Mouse (Mus musculus): ENCODE measurements around the gene Hnrnpul1. TPM values are rescaled to one million over a fixed set of nuclear protein-coding genes. Genes with fewer than 3 reads are reported as not detected.
A peak's percentile ranks its signal among the peaks of the same experiment; 100 is the strongest.

The Hnrnpul1 gene
- polyA plus RNA-seq, 1 experiment from 2014 or later = 70.0 TPM

DNA sequence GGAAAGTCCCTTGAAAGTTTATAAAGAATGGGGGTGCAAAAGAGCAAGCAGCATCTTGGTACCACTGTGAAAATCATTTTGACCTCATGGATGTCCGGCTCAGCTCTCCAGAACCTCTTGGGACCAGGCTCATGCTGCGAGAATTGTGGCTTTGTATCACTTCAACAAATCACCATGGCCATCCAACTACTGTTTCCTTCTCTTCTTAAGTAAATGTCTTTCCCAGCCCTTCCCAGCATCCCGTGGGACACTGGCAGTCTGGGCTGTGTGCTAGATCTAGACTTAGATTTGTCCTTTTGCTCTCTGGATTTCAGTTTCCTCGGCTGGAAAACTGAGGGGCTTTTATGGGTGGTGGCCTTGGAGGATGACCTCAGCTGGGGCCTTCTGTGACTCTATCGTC lies 13.7 kb upstream of the Hnrnpul1 start:
- H3K4me3 ChIP-seq = no peak overlapping the region
- H3K4me1 ChIP-seq = no peaks in the 10 kb centered on the region
- no peaks in the 10 kb centered on the region for H3K9me3 ChIP-seq
- no peak overlapping the region for H3K27ac ChIP-seq (replicated peaks)
- H3K36me3 ChIP-seq = peaks cover 18% of the 10 kb centered on the region; the same call in 1 of the 2 replicates
- 90% methylated on average over 5 of the region's 5 CpGs for WGBS
- ATAC-seq (ENCODE audit: low FRiP score, low read depth) = no peak
- H3K9ac ChIP-seq (replicated peaks) = no peak overlapping the region
- no peak overlapping the region for H3K4me2 ChIP-seq (replicated peaks)
- H3K27me3 ChIP-seq = no peaks in the 10 kb centered on the region

DNA sequence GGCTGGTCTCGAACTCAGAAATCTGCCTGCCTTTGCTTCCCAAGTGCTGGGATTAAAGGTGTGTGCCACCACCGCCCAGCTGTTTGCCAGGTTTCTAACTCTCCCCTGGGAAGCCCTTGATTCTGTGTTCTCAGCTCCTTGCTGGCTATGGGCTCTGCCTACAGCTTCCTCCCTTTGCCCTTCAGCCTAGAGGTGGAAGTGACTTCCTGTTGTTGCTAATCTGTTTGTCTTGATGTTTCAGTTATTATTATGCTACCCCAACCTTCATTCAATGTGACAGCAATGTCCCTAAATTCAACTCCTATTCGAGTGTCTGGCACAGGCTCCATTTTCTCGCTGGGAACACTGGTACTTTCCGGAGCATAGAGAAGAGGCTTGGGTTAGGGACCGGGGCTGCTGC lies 11.6 kb upstream of the Hnrnpul1 start:
- Histone ChIP-seq H3K27me3 (no peaks in the 10 kb centered on the region), H3K9ac (replicated peaks) (no peak overlapping the region), H3K4me3 (no peak overlapping the region), H3K4me1 (no peaks in the 10 kb centered on the region), H3K36me3 (peaks cover 7% of the 10 kb centered on the region; the same call in 1 of the 2 replicates), H3K4me2 (replicated peaks) (no peak overlapping the region), H3K27ac (replicated peaks) (no peak overlapping the region), H3K9me3 (no peaks in the 10 kb centered on the region)
- WGBS = 92% methylated on average over 6 of the region's 6 CpGs
- ATAC-seq (ENCODE audit: low FRiP score, low read depth) = no peak

GRCm38 (mm10) chr7:25764221-25764620 lies 9.7 kb upstream of the Hnrnpul1 start:
- Histone ChIP-seq H3K4me3 (no peak overlapping the region), H3K4me2 (replicated peaks) (no peak overlapping the region), H3K36me3 (peaks cover 7% of the 10 kb centered on the region; the same call in 1 of the 2 replicates), H3K27me3 (no peaks in the 10 kb centered on the region), H3K9me3 (no peaks in the 10 kb centered on the region), H3K9ac (replicated peaks) (no peak overlapping the region), H3K4me1 (no peaks in the 10 kb centered on the region), H3K27ac (replicated peaks) (no peak overlapping the region)
- 58% methylated on average over 5 of the region's 5 CpGs for WGBS
- no peak for ATAC-seq (ENCODE audit: low FRiP score, low read depth)

GRCm38 (mm10) chr7:25763678-25764077 lies 9.1 kb upstream of the Hnrnpul1 start:
- ATAC-seq (ENCODE audit: low FRiP score, low read depth) = no peak
- Histone ChIP-seq H3K27ac (replicated peaks) (no peak overlapping the region), H3K4me2 (replicated peaks) (no peak overlapping the region), H3K4me1 (no peaks in the 10 kb centered on the region), H3K9ac (replicated peaks) (no peak overlapping the region), H3K9me3 (no peaks in the 10 kb centered on the region), H3K36me3 (peaks cover 5% of the 10 kb centered on the region; the same call in 1 of the 2 replicates), H3K27me3 (no peaks in the 10 kb centered on the region), H3K4me3 (no peak overlapping the region)
- WGBS = 80% methylated on average over 11 of the region's 11 CpGs

DNA sequence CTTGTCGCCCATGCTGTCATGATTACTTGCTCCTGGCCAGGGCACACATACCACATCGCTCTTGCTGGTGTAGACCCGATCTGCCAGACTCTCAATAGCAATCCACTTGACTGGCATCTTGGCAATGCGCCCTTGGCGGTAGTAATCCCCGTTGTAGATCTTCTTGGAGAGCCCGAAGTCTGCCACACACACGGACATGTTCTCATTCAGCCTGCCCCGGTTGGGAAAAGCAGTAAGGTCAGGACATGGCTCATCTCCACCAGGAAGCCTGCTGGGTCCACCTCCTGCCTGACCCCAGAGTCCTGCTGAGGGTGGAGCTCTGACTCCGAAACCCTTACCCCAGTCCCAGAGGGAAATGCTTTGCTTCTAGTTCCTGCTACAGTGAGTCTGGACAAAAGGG lies 6.8 kb upstream of the Hnrnpul1 start:
- Histone ChIP-seq H3K4me3 (no peak overlapping the region), H3K4me1 (no peaks in the 10 kb centered on the region), H3K27ac (replicated peaks) (no peak overlapping the region), H3K27me3 (no peaks in the 10 kb centered on the region), H3K9me3 (no peaks in the 10 kb centered on the region), H3K36me3 (no peaks in the 10 kb centered on the region), H3K4me2 (replicated peaks) (no peak overlapping the region), H3K9ac (replicated peaks) (no peak overlapping the region)
- ATAC-seq (ENCODE audit: low FRiP score, low read depth) = no peak
- WGBS = 86% methylated on average over 10 of the region's 10 CpGs

DNA sequence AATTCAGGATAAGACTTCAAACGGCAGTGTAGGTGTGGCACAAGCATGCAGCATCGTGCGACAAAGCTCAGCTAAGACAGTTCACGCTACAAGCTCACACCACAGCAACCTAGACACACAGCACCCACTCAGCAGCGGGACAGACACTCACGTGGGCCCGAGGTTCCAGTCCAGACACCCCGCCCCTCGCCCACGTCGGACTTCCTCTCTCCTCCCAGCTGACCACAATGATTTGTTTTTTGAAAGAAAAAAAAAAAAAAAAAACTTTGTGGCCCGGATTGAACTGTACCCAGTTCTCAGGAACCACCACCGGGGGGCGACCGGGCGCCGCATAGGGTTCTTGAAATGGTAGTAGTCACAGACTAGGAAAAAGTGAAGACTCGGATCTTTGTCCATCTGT lies 1.5 kb upstream of the Hnrnpul1 start:
- Histone ChIP-seq H3K9me3 (no peaks in the 10 kb centered on the region), H3K27me3 (no peaks in the 10 kb centered on the region), H3K9ac (replicated peaks) (peak overlapping the region; percentile 48), H3K4me3 (peak overlapping the region; percentile 66), H3K4me1 (peaks cover 19% of the 10 kb centered on the region), H3K27ac (replicated peaks) (peak overlapping the region; percentile 98), H3K36me3 (peaks cover 9% of the 10 kb centered on the region; the same call in 1 of the 2 replicates), H3K4me2 (replicated peaks) (peak overlapping the region; percentile 86)
- peak; percentile 51 for ATAC-seq (ENCODE audit: low FRiP score, low read depth)
- WGBS = under 1% methylated on average over 18 of the region's 18 CpGs

DNA sequence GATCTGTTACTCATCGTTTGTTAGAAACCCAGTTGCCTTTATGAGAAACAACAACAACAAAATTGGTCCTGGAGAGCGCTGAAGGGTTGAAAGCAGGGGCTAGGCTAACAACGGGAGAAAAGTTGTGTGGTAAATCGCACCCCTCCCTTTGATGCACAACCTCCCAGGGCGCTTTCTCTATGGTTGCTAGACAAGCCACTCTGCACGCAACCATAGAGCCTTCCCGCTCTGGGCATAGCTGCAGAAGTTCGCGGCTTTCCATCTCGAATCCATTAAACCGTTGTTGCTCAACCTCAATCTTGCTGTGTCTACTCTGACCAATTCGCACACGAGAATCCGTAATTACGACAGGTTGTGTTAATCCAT lies 894 bp upstream of the Hnrnpul1 start:
- Histone ChIP-seq H3K9me3 (no peaks in the 10 kb centered on the region), H3K27me3 (no peaks in the 10 kb centered on the region), H3K4me3 (peak overlapping the region; percentile 66), H3K27ac (replicated peaks) (peak overlapping the region; percentile 98), H3K4me2 (replicated peaks) (peak overlapping the region; percentile 86), H3K9ac (replicated peaks) (peak overlapping the region; percentile 48), H3K36me3 (peaks cover 15% of the 10 kb centered on the region), H3K4me1 (peaks cover 19% of the 10 kb centered on the region)
- ATAC-seq (ENCODE audit: low FRiP score, low read depth) = peak; percentile 53
- WGBS = 0% methylated on average over 15 of the region's 15 CpGs

- ATAC-seq (ENCODE audit: low FRiP score, low read depth) = no peak
- WGBS = 0% methylated on average over 29 of the region's 30 CpGs
- H3K4me2 ChIP-seq (replicated peaks) = peak overlapping the region; percentile 86
Measured at GRCm38 (mm10) chr7:25754439-25754737, 169 bp downstream of the Hnrnpul1 start.

DNA sequence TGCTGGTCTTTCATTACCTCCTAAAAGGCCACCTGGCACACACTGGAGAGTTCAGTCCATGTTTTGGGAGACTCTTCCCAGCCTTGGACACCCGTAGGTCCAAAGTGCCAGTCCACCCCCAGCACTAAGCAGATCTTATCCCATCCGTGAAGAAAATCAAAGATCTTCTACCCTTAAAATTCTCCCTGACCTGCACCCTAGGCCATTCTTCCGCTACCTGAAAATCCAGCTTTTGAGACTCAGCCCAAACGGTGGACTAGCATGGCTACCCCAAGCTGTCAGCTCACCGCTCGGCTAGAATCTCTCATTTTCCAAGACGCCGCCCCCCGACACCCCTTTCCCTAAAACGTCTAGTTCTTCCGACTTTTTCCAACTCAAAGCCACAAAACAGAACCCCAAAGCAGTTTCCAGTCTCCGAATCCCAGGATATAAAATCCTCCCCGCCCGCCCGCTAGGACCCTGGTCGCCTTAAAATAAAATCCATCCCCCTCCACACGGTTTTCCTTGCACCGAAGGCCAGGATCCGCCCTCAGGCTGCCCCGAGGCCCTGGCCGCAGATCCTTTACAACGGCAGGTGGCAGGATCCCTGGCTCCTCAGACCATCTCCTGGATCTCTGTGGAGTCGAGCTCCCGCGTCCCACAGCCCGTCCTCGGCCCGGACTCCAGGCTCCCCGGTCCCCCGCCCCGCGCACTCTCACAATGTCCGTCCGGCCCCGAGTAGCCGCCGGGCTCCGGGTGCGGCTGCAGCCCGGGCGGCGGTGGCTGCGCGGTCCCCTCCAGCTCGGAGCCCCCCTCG lies 716 bp downstream of the Hnrnpul1 start:
- peak overlapping the region; percentile 66 for H3K4me3 ChIP-seq
- peak overlapping the region; percentile 98 for H3K27ac ChIP-seq (replicated peaks)
- peak; percentile 14 for ATAC-seq (ENCODE audit: low FRiP score, low read depth)
- peak overlapping the region; percentile 86 for H3K4me2 ChIP-seq (replicated peaks)
- H3K9ac ChIP-seq (replicated peaks) = peak overlapping the region; percentile 89
- 1% methylated on average over 46 of the region's 46 CpGs for WGBS
- peaks cover 29% of the 10 kb centered on the region for H3K36me3 ChIP-seq
- H3K9me3 ChIP-seq = no peaks in the 10 kb centered on the region
- H3K4me1 ChIP-seq = peaks cover 19% of the 10 kb centered on the region
- no peaks in the 10 kb centered on the region for H3K27me3 ChIP-seq

More at GRCm38 (mm10) chr7:25754439-25754737, 169 bp downstream of the Hnrnpul1 start:
- Histone ChIP-seq H3K27ac (replicated peaks) (peak overlapping the region; percentile 98), H3K4me1 (peaks cover 19% of the 10 kb centered on the region), H3K27me3 (no peaks in the 10 kb centered on the region), H3K36me3 (peaks cover 24% of the 10 kb centered on the region), H3K4me3 (peak overlapping the region; percentile 66), H3K9me3 (no peaks in the 10 kb centered on the region), H3K9ac (replicated peaks) (peak overlapping the region; percentile 89)

DNA sequence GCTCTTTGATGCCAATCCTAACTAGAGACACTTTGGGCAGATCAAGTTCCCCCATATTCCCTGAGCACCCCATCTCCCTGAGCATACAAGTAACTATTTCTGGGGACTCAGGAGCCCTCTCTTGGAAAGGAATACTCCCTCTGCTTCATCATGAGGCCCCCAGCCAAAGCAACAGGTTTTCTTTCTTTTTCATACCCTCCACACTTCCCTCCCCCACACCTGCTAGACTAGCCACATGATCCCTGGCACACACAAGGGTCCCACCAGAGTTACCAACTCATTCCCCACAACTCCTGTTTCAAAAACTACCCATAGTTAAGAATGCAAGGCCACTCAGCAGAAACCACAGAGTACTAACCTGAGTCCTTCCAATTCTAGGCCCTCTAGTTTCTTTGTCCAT lies 1.5 kb downstream of the Hnrnpul1 start:
- Histone ChIP-seq H3K9ac (replicated peaks) (peak overlapping the region; percentile 89), H3K27me3 (no peaks in the 10 kb centered on the region), H3K4me3 (peak overlapping the region; percentile 66), H3K4me1 (peaks cover 19% of the 10 kb centered on the region), H3K4me2 (replicated peaks) (peak overlapping the region; percentile 86), H3K9me3 (no peaks in the 10 kb centered on the region), H3K36me3 (peaks cover 37% of the 10 kb centered on the region), H3K27ac (replicated peaks) (no peak overlapping the region)
- ATAC-seq (ENCODE audit: low FRiP score, low read depth) = no peak

DNA sequence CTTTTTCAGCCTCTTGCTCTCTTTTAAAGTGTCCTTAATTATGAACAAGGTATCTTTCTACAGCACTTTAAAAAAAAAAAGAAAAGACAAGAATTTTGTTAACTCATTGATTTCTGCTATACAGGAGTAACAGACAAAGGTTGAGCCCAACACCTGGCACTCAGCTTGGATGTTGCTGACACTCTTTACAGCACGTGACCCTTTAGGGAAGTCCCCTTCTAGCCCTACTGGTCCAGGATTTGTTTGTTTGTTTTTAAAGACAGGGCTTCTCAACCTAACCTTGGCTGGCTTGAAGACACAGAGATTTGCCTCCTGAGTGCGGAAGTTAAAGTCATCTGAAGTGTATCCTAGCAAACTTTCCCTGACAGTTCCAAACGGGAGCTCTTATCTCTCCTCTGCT lies 7.7 kb downstream of the Hnrnpul1 start:
- Histone ChIP-seq H3K27me3 (no peaks in the 10 kb centered on the region), H3K27ac (replicated peaks) (no peak overlapping the region), H3K9ac (replicated peaks) (no peak overlapping the region), H3K9me3 (no peaks in the 10 kb centered on the region), H3K4me1 (peaks cover 3% of the 10 kb centered on the region), H3K36me3 (peaks cover 96% of the 10 kb centered on the region), H3K4me3 (no peak overlapping the region), H3K4me2 (replicated peaks) (no peak overlapping the region)
- 86% methylated on average over 3 of the region's 3 CpGs for WGBS
- no peak for ATAC-seq (ENCODE audit: low FRiP score, low read depth)

- Histone ChIP-seq H3K27ac (replicated peaks) (no peak overlapping the region), H3K4me3 (no peak overlapping the region), H3K36me3 (peaks cover 96% of the 10 kb centered on the region), H3K9me3 (no peaks in the 10 kb centered on the region), H3K4me1 (no peaks in the 10 kb centered on the region), H3K9ac (replicated peaks) (no peak overlapping the region), H3K4me2 (replicated peaks) (no peak overlapping the region), H3K27me3 (no peaks in the 10 kb centered on the region)
- no peak for ATAC-seq (ENCODE audit: low FRiP score, low read depth)
- WGBS = 96% methylated on average over 3 of the region's 3 CpGs
Measured at GRCm38 (mm10) chr7:25738277-25738676, 16.3 kb downstream of the Hnrnpul1 start.

DNA sequence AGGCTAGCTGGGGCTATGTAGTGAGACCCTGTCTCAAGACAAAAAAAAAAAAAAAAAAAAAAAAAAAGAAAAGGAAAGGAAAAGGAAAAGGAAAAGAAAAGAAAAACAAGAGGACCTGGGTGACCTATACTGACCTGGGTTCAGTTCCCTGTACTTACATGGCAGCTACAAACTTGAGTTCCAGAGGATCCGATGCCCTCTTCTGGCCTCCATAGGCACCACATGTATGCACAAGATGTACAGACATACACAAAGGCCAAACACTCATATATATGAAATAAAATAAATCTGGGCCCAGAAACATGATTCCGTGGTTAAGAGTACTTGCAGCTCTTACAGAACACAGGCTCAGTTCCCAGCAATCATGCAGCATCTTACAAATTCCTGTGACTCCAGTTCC lies 17.6 kb downstream of the Hnrnpul1 start:
- WGBS = 95% methylated on average over 2 of the region's 2 CpGs
- no peak overlapping the region for H3K27ac ChIP-seq (replicated peaks)
- no peak overlapping the region for H3K4me2 ChIP-seq (replicated peaks)
- H3K4me1 ChIP-seq = no peaks in the 10 kb centered on the region
- no peak overlapping the region for H3K9ac ChIP-seq (replicated peaks)
- H3K27me3 ChIP-seq = no peaks in the 10 kb centered on the region
- peaks cover 96% of the 10 kb centered on the region for H3K36me3 ChIP-seq
- H3K4me3 ChIP-seq = no peak overlapping the region
- no peaks in the 10 kb centered on the region for H3K9me3 ChIP-seq
- ATAC-seq (ENCODE audit: low FRiP score, low read depth) = no peak
